8 mouse cellular contexts compared by ENCODE assay signal in genomic region chr5:91138970-91139369, GRCm38 (mm10). TPM values are rescaled to one million over a fixed set of nuclear protein-coding genes. Genes with fewer than 3 reads are reported as not detected.
DNase-seq lines count a peak whose midpoint lies in the region; ATAC-seq and TF ChIP-seq lines count a peak whose summit lies in the region.

No protein-coding gene starts in this region.

- H3K4me2 ChIP-seq in heart, embryonic 16.5 days (ENCODE audit: low read depth, low read length): peak overlapping the region; percentile 87
- peak overlapping the region; percentile 97 for H3K4me2 ChIP-seq in hindbrain, embryonic 11.5 days (replicated peaks; ENCODE audit: low read depth, low read length)
- peak overlapping the region; percentile 82 for H3K4me2 ChIP-seq in midbrain, embryonic 11.5 days

- intact Hi-C loops in heart, postnatal 14 days (cut with DNase I): loop anchor here (5.0 kb wide), 1 partner anchor 168 kb away; no protein-coding TSS in a partner anchor

- no peak for TF ChIP-seq POLR2A in bone marrow macrophage, adult 2 months (IDR thresholded peaks at IDR 0.05; ENCODE audit: borderline replicate concordance, low read depth, low read length)

- no peak overlapping the region for H3K27ac ChIP-seq in heart, embryonic 16.5 days (ENCODE audit: low read length)
- H3K27ac ChIP-seq in bone marrow macrophage, adult 2 months (ENCODE audit: insufficient read depth, low read depth, low read length): no peak overlapping the region
- no peak overlapping the region for H3K27ac ChIP-seq in hindbrain, embryonic 11.5 days (ENCODE audit: low read depth, low read length)
- no peak overlapping the region for H3K27ac ChIP-seq in midbrain, embryonic 11.5 days (ENCODE audit: low read depth, low read length)

- TF ChIP-seq CTCF in bone marrow macrophage, adult 2 months (IDR thresholded peaks at IDR 0.05; ENCODE audit: low read depth, low read length): no peak

- no peaks in the 10 kb centered on the region for H3K9me3 ChIP-seq in heart, embryonic 16.5 days (replicated peaks; ENCODE audit: control insufficient read depth, low read length)
- H3K9me3 ChIP-seq in hindbrain, embryonic 11.5 days (ENCODE audit: control insufficient read depth, low read length): no peaks in the 10 kb centered on the region
- H3K9me3 ChIP-seq in midbrain, embryonic 11.5 days (ENCODE audit: control insufficient read depth, low read length): no peaks in the 10 kb centered on the region

- WGBS in heart, embryonic 16.5 days: 3% methylated on average over 7 of the region's 7 CpGs
- WGBS in hindbrain, embryonic 11.5 days: 3% methylated on average over 7 of the region's 7 CpGs
- 5% methylated on average over 7 of the region's 7 CpGs for WGBS in midbrain, embryonic 11.5 days

- ATAC-seq in heart, embryonic 16.5 days (replicated peaks; ENCODE audit: extremely low read depth, insufficient read depth, low FRiP score): no peak
- ATAC-seq in hindbrain, embryonic 11.5 days (ENCODE audit: low FRiP score): peak; percentile 22
- peak; percentile 33; the same call in 1 of the 2 replicates for ATAC-seq in midbrain, embryonic 11.5 days (ENCODE audit: low FRiP score)

- H3K27me3 ChIP-seq in heart, embryonic 16.5 days (ENCODE audit: control insufficient read depth, insufficient read depth, low read length): peaks cover 15% of the 10 kb centered on the region
- peaks cover 8% of the 10 kb centered on the region; the same call in 1 of the 2 replicates for H3K27me3 ChIP-seq in hindbrain, embryonic 11.5 days (ENCODE audit: control insufficient read depth, insufficient read depth, low read length)
- H3K27me3 ChIP-seq in midbrain, embryonic 11.5 days (ENCODE audit: control insufficient read depth, insufficient read depth, low read length): peaks cover 14% of the 10 kb centered on the region

- peaks cover 6% of the 10 kb centered on the region for H3K4me1 ChIP-seq in heart, embryonic 16.5 days (ENCODE audit: control insufficient read depth, insufficient read depth, low read length)
- no peaks in the 10 kb centered on the region for H3K4me1 ChIP-seq in bone marrow macrophage, adult 2 months (ENCODE audit: control insufficient read depth, insufficient read depth, low read length)
- no peaks in the 10 kb centered on the region for H3K4me1 ChIP-seq in hindbrain, embryonic 11.5 days (replicated peaks; ENCODE audit: control insufficient read depth, insufficient read depth, low read length)
- peaks cover 2% of the 10 kb centered on the region; the same call in 1 of the 2 replicates for H3K4me1 ChIP-seq in midbrain, embryonic 11.5 days (ENCODE audit: control insufficient read depth, insufficient read depth, low read length)

- DNase-seq in heart, postnatal 14 days: no peak
- DNase-seq in hindbrain, embryonic 11.5 days (ENCODE audit: low spot score): no peak
- no peak for DNase-seq in midbrain, embryonic 11.5 days (ENCODE audit: low spot score, missing footprints)
- no peak for DNase-seq in thymus, postnatal 0 days (ENCODE audit: low spot score)
- DNase-seq in cerebellum, postnatal 4 days (ENCODE audit: low spot score in 2 of 2): no peak
- DNase-seq in gastrocnemius, postnatal 4 days (ENCODE audit: low spot score in 2 of 2): no peak

- peak overlapping the region; percentile 68 for H3K4me3 ChIP-seq in heart, embryonic 16.5 days (ENCODE audit: low read length)
- peak overlapping the region; percentile 45 for H3K4me3 ChIP-seq in bone marrow macrophage, adult 2 months (ENCODE audit: insufficient read depth, low read length)
- peak overlapping the region; percentile 60 for H3K4me3 ChIP-seq in hindbrain, embryonic 11.5 days (ENCODE audit: low read depth, low read length)
- peak overlapping the region; percentile 62 for H3K4me3 ChIP-seq in midbrain, embryonic 11.5 days (ENCODE audit: low read depth, low read length)

- H3K36me3 ChIP-seq in heart, embryonic 16.5 days (ENCODE audit: control insufficient read depth, insufficient read depth): no peaks in the 10 kb centered on the region
- no peaks in the 10 kb centered on the region for H3K36me3 ChIP-seq in hindbrain, embryonic 11.5 days (ENCODE audit: control insufficient read depth, insufficient read depth, low read length)
- no peaks in the 10 kb centered on the region for H3K36me3 ChIP-seq in midbrain, embryonic 11.5 days (ENCODE audit: control insufficient read depth, insufficient read depth, low read length)

- H3K9ac ChIP-seq in heart, embryonic 16.5 days (ENCODE audit: low read length): peak overlapping the region; percentile 71
- H3K9ac ChIP-seq in hindbrain, embryonic 11.5 days (ENCODE audit: low read depth, low read length): no peak overlapping the region; the same call in 1 of the 2 replicates
- no peak overlapping the region; the same call in 1 of the 2 replicates for H3K9ac ChIP-seq in midbrain, embryonic 11.5 days (ENCODE audit: low read length)

RNA-seq across cellular contexts. Expression of gene Areg, which starts 0.4 kb away (rescaled TPM):
- polyA plus RNA-seq in heart, embryonic 16.5 days (2015; fragmentation: Nextera tagmentation; extraction: Ambion mirVana): 0.30 and 1.3 TPM in 2 replicates
- not detected for total RNA-seq in heart, postnatal 14 days (2021)
- polyA plus RNA-seq in bone marrow macrophage, adult 2 months (2012; ENCODE audit: insufficient read depth, insufficient read length, missing spikeins): not detected in 2 replicates
- polyA plus RNA-seq in hindbrain, embryonic 11.5 days (2014; fragmentation: Nextera tagmentation; extraction: Ambion mirVana): 0.20 TPM in 1 of 2 replicates, not detected in the other
- not detected in 2 replicates for polyA plus RNA-seq in midbrain, embryonic 11.5 days (2014; fragmentation: Nextera tagmentation; extraction: Ambion mirVana)
- polyA plus RNA-seq in thymus, postnatal 0 days (2015; fragmentation: Nextera tagmentation; extraction: Ambion mirVana): 0.62 TPM in 2 replicates
- not detected for total RNA-seq in gastrocnemius, postnatal 4 days (2021)
